In the genomic region with DNA sequence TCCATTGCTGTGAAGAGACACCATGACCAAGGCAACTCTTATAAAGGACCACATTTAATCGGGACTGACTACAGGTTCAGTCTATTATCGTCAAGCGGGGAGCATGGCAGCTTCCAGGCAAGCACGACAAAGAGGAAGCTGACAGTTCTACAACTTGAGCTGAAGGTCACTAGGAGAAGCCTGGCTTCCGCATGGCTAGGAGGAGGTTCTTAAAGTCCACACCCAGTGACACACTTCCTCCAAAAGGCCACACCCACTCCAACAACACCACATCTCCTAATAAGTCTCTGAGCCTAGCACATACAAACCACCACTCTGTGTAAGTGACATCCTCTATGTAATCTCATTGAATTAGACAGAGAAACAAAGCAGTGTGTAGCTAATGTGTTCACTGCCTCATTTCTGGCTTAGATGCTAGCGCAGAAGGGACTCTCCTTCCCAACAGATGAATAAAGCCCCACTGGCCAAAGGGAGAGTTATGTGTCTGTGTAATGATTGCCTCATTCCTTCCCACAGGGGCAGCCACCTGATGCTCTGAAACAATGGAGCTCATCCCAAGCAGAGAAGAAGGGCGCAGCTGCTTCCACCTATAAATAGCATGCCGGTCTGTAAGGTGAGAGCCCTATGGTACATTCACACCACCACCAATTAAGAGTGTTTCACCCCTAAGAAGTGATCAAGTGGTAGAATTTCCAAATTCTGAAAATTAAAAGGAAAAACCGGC, we compare ENCODE assay signal across 8 mouse cellular contexts. TPM values are rescaled to one million over a fixed set of nuclear protein-coding genes. Genes with fewer than 3 reads are reported as not detected.
DNase-seq lines count a peak whose midpoint lies in the region; TF ChIP-seq lines count a peak whose summit lies in the region.

No protein-coding gene starts in this region.

- peak overlapping the region; percentile 15; the same call in 1 of the 2 replicates for H3K27ac ChIP-seq in layer of hippocampus, adult 2 months

- H3K4me3 ChIP-seq in layer of hippocampus, adult 2 months, result no peak overlapping the region

- TF ChIP-seq CTCF in layer of hippocampus, adult 2 months (conservative IDR thresholded peaks at IDR 0.05), result no peak

- DNase-seq in layer of hippocampus, adult 2 months (ENCODE audit: low spot score in 2 of 2), result no peak
- DNase-seq in layer of hippocampus, adult 8-10 months (ENCODE audit: low spot score in 2 of 2), result no peak
- peak; percentile 62 to 76 for DNase-seq in heart, adult 9 months (ENCODE audit: low spot score in 2 of 2)
- DNase-seq in lung, postnatal 25 days (ENCODE audit: low spot score), result peak; percentile 72
- DNase-seq in thymus, postnatal 25 days, result peak; percentile 47
- no peak for DNase-seq in ovary, postnatal 36 days (ENCODE audit: low spot score)
- no peak for DNase-seq in layer of hippocampus, postnatal 36 days
- DNase-seq in kidney, postnatal 25 days, result no peak

RNA-seq across cellular contexts. Expression of gene Rapgef2, which starts 48.5 kb away (rescaled TPM):
- 100 to 1,000 TPM; 169 to 173 TPM for total RNA-seq in layer of hippocampus, adult 2 months (2021)
- 100 to 1,000 TPM; 140 to 179 (median 158) TPM for total RNA-seq in layer of hippocampus, adult 8-10 months (2022)
- total RNA-seq in layer of hippocampus, postnatal 36 days (2021), result 100 to 1,000 TPM; 155 to 161 TPM

Comparison
In these comparisons a context has a peak if more than half of its experiments do, and no peak if none do; other contexts are left out.
1. DNase-seq: peak in heart, adult 9 months (2 of 2), lung, postnatal 25 days (single experiment) and thymus, postnatal 25 days (single experiment); none in layer of hippocampus, adult 2 months (0 of 2), layer of hippocampus, adult 8-10 months (0 of 2), ovary, postnatal 36 days (single experiment), layer of hippocampus, postnatal 36 days (0 of 2) and kidney, postnatal 25 days (0 of 2).